Mouse (Mus musculus) kidney, embryonic 15.5 days (tissue): ENCODE data around the gene Ptprj. TPM values are rescaled to one million over a fixed set of nuclear protein-coding genes. Genes with fewer than 3 reads are reported as not detected.
A peak's percentile ranks its signal among the peaks of the same experiment; 100 is the strongest.

Experiments used
- ATAC-seq: fragments of 200-750 bp; cut with Nextera tagmentation; replicated peaks from 2 replicates; pipeline ENCODE4 v1.8.0; 2017; ENCODE audit warnings: moderate TSS enrichment; ENCODE audit not compliant: low FRiP score
- H3K27ac ChIP-seq: fragments of 300-500 bp; sonication (generic); 2 replicates; pipeline ENCODE4 v1.5.1; 2015; ENCODE audit warnings: mild to moderate bottlenecking, inconsistent platforms
- H3K27me3 ChIP-seq: fragments of 300-500 bp; sonication (generic); 2 replicates; pipeline ENCODE4 v1.6.1; 2015; ENCODE audit warnings: inconsistent platforms
- H3K36me3 ChIP-seq: fragments of 300-500 bp; sonication (generic); 2 replicates; pipeline ENCODE4 v1.6.1; 2015; ENCODE audit warnings: inconsistent platforms
- H3K4me1 ChIP-seq: fragments of 300-500 bp; sonication (generic); 2 replicates; pipeline ENCODE4 v1.6.1; 2015; ENCODE audit warnings: inconsistent platforms
- H3K4me2 ChIP-seq: fragments of 300-500 bp; sonication (generic); 2 replicates; pipeline ENCODE4 v1.6.1; 2015; ENCODE audit warnings: moderate library complexity, mild to moderate bottlenecking, inconsistent platforms
- H3K4me3 ChIP-seq: fragments of 300-500 bp; sonication (generic); replicated peaks from 2 replicates; pipeline ENCODE4 v1.5.1; 2015; ENCODE audit warnings: mild to moderate bottlenecking, inconsistent platforms
- H3K9ac ChIP-seq: fragments of 300-500 bp; sonication (generic); 2 replicates; pipeline ENCODE4 v1.6.1; 2015; ENCODE audit warnings: mild to moderate bottlenecking, inconsistent platforms
- H3K9me3 ChIP-seq: fragments of 300-500 bp; sonication (generic); replicated peaks from 2 replicates; pipeline ENCODE4 v1.6.1; 2016; ENCODE audit warnings: inconsistent platforms
- WGBS: fragments of 180-500 bp; shearing (Covaris S2); methylation state at CpG from one replicate; pipeline ENCODE4 v1.1.7; 2015; ENCODE audit warnings: mixed read lengths; 5-methylcytosine and 5-hydroxymethylcytosine counted together
- polyA plus RNA-seq: library from polyadenylated mRNA; unstranded; fragments of >200 nt; fragmentation: Nextera tagmentation; extraction: Ambion mirVana; gene quantifications from 2 replicates; pipeline ENCODE4 v1.2.1, GENCODE M21; 2015

The Ptprj gene
- polyA plus RNA-seq, 1 experiment from 2014 or later: 6.5 TPM

- peaks cover 37% of the 10 kb centered on the region for H3K4me1 ChIP-seq
- H3K9me3 ChIP-seq: no peaks in the 10 kb centered on the region
- no peak overlapping the region for H3K4me3 ChIP-seq
- WGBS: 25% methylated on average over 7 of the region's 7 CpGs
- no peaks in the 10 kb centered on the region for H3K36me3 ChIP-seq
- no peak overlapping the region for H3K9ac ChIP-seq
- H3K4me2 ChIP-seq: no peak overlapping the region
- no peaks in the 10 kb centered on the region for H3K27me3 ChIP-seq
- peak overlapping the region; percentile 82 for H3K27ac ChIP-seq
- peak; percentile 72; the same call in 1 of the 2 replicates for ATAC-seq
Observed at GRCm38 (mm10) chr2:90566046-90566445, 14.4 kb downstream of the Ptprj start.

DNA sequence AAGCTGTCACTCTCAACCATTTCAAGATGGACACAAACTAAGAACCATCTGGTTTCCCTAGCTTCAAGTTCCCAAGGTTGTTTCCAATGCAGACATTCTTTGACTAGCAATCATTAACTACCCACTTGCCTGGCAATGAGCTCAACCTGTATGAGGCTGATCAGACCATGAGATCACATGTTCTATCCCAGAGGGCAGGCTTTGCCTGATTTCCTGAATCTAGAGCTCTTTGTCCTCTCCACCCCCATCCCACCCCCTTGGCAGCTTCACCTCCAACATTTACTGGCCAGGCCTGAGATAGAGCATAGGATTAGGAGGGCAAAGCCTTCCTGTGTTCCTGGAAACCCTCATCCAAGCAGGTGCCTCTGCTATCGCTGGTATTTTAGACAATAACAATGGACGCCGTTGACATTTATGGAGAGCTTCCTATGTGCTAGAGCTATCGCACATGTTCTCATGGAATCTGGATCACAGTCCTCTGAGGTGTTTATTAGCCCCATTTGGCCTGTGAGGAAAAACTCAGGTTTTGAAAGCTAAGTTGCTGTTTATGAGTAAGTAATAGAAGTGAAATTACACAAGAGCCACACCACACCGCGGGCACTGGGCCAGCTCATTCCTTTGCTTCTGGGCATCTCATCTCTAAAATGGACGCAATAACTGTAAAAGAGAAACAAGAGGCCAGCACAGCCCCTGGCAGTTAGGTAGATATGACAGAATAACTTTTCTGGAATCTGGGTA, 15.1 kb downstream of the Ptprj start:
- Histone ChIP-seq H3K9me3 (no peaks in the 10 kb centered on the region), H3K4me2 (no peak overlapping the region), H3K9ac (no peak overlapping the region), H3K4me1 (peaks cover 44% of the 10 kb centered on the region), H3K36me3 (no peaks in the 10 kb centered on the region), H3K27ac (peak overlapping the region; percentile 82), H3K4me3 (no peak overlapping the region), H3K27me3 (no peaks in the 10 kb centered on the region)
- peak; percentile 79 for ATAC-seq
- WGBS: 84% methylated on average over 7 of the region's 7 CpGs

DNA sequence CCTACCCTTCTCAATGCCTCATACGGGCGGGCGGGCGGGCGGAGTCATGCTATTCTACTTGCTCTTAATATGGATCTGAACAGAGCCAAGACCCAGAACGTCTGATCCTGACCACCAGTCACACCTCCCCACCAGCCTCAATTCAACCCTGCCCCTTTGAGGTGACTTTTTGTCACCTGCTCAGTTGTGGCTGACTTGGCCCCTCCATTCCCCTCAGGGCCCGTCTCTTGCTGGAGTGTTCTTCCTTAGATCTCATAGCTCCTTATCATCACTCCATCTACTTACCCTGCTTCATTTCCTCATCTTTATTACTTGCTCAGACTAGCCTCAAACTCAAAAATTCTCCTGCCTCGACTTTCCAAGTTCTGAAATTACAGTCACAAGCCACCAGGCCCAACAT, 15.9 kb downstream of the Ptprj start:
- H3K36me3 ChIP-seq: no peaks in the 10 kb centered on the region
- H3K4me3 ChIP-seq: no peak overlapping the region
- no peak overlapping the region for H3K4me2 ChIP-seq
- peak overlapping the region; percentile 82 for H3K27ac ChIP-seq
- peaks cover 48% of the 10 kb centered on the region for H3K4me1 ChIP-seq
- no peak for ATAC-seq
- H3K9ac ChIP-seq: no peak overlapping the region
- H3K9me3 ChIP-seq: no peaks in the 10 kb centered on the region
- H3K27me3 ChIP-seq: no peaks in the 10 kb centered on the region
- WGBS: 78% methylated on average over 8 of the region's 8 CpGs

- Histone ChIP-seq H3K4me3 (no peak overlapping the region), H3K4me2 (no peak overlapping the region), H3K9ac (no peak overlapping the region), H3K36me3 (no peaks in the 10 kb centered on the region), H3K27me3 (no peaks in the 10 kb centered on the region), H3K27ac (no peak overlapping the region), H3K9me3 (no peaks in the 10 kb centered on the region), H3K4me1 (peaks cover 48% of the 10 kb centered on the region)
- WGBS: 83% methylated on average over 4 of the region's 4 CpGs
- ATAC-seq: no peak
Observed at GRCm38 (mm10) chr2:90563171-90563570, 17.3 kb downstream of the Ptprj start.

DNA sequence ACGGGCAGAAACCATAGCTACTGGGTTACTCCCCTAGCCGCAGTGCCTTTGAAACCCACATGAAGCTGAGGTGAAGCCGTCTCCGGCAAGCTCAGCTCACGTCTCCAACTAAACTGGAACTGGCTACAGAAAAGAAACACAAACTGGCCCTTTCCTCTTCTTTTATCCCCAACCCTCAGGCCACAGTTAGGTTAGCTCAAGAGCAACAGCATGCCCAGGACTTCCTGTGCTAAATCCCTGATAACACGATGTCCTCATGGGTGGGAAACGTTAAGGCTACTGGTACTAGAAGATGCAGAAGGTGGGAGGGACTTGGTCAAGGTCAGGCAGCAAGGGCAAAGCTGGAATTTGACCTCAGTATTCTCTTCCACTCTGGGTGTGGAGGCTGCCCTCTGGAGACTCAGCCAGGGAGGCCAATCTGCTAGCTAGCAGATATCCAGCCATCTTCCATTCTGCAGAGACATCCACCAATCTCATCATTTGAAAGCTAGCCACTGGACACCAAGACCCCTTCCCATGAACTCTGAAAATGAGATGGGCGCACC, 18.2 kb downstream of the Ptprj start:
- no peak overlapping the region for H3K4me3 ChIP-seq
- no peaks in the 10 kb centered on the region for H3K27me3 ChIP-seq
- ATAC-seq: no peak
- no peaks in the 10 kb centered on the region for H3K9me3 ChIP-seq
- peak overlapping the region; percentile 22; the same call in 1 of the 2 replicates for H3K27ac ChIP-seq
- H3K9ac ChIP-seq: no peak overlapping the region
- H3K4me1 ChIP-seq: peaks cover 45% of the 10 kb centered on the region
- H3K36me3 ChIP-seq: no peaks in the 10 kb centered on the region
- 52% methylated on average over 8 of the region's 8 CpGs for WGBS
- H3K4me2 ChIP-seq: no peak overlapping the region

- Histone ChIP-seq H3K27me3 (no peaks in the 10 kb centered on the region), H3K4me1 (peaks cover 30% of the 10 kb centered on the region), H3K9ac (no peak overlapping the region), H3K9me3 (no peaks in the 10 kb centered on the region), H3K4me3 (no peak overlapping the region), H3K27ac (no peak overlapping the region), H3K36me3 (no peaks in the 10 kb centered on the region), H3K4me2 (no peak overlapping the region)
- peak; percentile 73 for ATAC-seq
- 62% methylated on average over 6 of the region's 6 CpGs for WGBS
Observed at GRCm38 (mm10) chr2:90560197-90560843, 20.1 kb downstream of the Ptprj start.

GRCm38 (mm10) chr2:90559688-90560196, 20.7 kb downstream of the Ptprj start:
- H3K27me3 ChIP-seq: no peaks in the 10 kb centered on the region
- H3K9me3 ChIP-seq: no peaks in the 10 kb centered on the region
- no peak overlapping the region for H3K27ac ChIP-seq
- H3K4me2 ChIP-seq: no peak overlapping the region
- peaks cover 27% of the 10 kb centered on the region for H3K4me1 ChIP-seq
- H3K36me3 ChIP-seq: no peaks in the 10 kb centered on the region
- no peak overlapping the region for H3K9ac ChIP-seq
- no peak for ATAC-seq
- WGBS: 88% methylated on average over 12 of the region's 12 CpGs
- H3K4me3 ChIP-seq: no peak overlapping the region

GRCm38 (mm10) chr2:90559015-90559687, 21.3 kb downstream of the Ptprj start:
- Histone ChIP-seq H3K27me3 (no peaks in the 10 kb centered on the region), H3K9me3 (no peaks in the 10 kb centered on the region), H3K4me3 (no peak overlapping the region), H3K27ac (no peak overlapping the region), H3K36me3 (no peaks in the 10 kb centered on the region), H3K9ac (no peak overlapping the region), H3K4me2 (no peak overlapping the region), H3K4me1 (peaks cover 29% of the 10 kb centered on the region)
- 78% methylated on average over 2 of the region's 2 CpGs for WGBS
- no peak for ATAC-seq

DNA sequence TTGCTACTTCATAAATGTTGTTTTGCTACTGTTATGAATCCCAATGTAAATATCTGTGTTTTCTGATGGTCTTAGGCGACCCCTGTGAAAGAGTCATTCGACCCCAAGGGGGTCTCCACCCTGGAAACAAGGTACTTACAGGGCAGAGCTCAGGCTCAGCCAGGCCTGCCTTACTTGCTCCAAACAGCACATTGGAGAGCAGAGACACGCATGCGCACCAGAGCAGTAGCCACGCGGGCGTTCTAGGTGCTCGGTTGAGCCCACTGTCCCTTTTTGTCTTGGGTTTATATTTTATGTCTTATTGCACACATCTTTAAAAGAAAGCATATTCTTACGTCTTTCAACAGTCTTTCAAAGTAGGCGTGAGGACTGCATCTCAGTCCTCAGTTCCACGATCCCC, 22.1 kb downstream of the Ptprj start:
- 86% methylated on average over 11 of the region's 11 CpGs for WGBS
- H3K4me2 ChIP-seq: no peak overlapping the region
- H3K4me3 ChIP-seq: no peak overlapping the region
- no peak overlapping the region for H3K27ac ChIP-seq
- H3K27me3 ChIP-seq: no peaks in the 10 kb centered on the region
- ATAC-seq: no peak
- no peak overlapping the region for H3K9ac ChIP-seq
- no peaks in the 10 kb centered on the region for H3K9me3 ChIP-seq
- no peaks in the 10 kb centered on the region for H3K36me3 ChIP-seq
- H3K4me1 ChIP-seq: peaks cover 37% of the 10 kb centered on the region

- no peak overlapping the region for H3K27ac ChIP-seq
Observed at GRCm38 (mm10) chr2:90557913-90558312, 22.5 kb downstream of the Ptprj start.

GRCm38 (mm10) chr2:90555744-90556143, 24.7 kb downstream of the Ptprj start:
- H3K27ac ChIP-seq: no peak overlapping the region
- H3K4me2 ChIP-seq: no peak overlapping the region
- no peaks in the 10 kb centered on the region for H3K9me3 ChIP-seq
- H3K9ac ChIP-seq: no peak overlapping the region
- H3K36me3 ChIP-seq: no peaks in the 10 kb centered on the region
- peaks cover 32% of the 10 kb centered on the region for H3K4me1 ChIP-seq
- no peak overlapping the region for H3K4me3 ChIP-seq
- no peaks in the 10 kb centered on the region for H3K27me3 ChIP-seq
- ATAC-seq: no peak
- WGBS: 77% methylated on average over 5 of the region's 5 CpGs

More at GRCm38 (mm10) chr2:90557913-90558312, 22.5 kb downstream of the Ptprj start:
- H3K4me1 ChIP-seq: peaks cover 38% of the 10 kb centered on the region
- H3K9ac ChIP-seq: no peak overlapping the region
- no peaks in the 10 kb centered on the region for H3K9me3 ChIP-seq
- no peaks in the 10 kb centered on the region for H3K36me3 ChIP-seq
- 77% methylated on average over 3 of the region's 3 CpGs for WGBS
- ATAC-seq: no peak
- H3K4me2 ChIP-seq: no peak overlapping the region
- no peak overlapping the region for H3K4me3 ChIP-seq
- no peaks in the 10 kb centered on the region for H3K27me3 ChIP-seq

DNA sequence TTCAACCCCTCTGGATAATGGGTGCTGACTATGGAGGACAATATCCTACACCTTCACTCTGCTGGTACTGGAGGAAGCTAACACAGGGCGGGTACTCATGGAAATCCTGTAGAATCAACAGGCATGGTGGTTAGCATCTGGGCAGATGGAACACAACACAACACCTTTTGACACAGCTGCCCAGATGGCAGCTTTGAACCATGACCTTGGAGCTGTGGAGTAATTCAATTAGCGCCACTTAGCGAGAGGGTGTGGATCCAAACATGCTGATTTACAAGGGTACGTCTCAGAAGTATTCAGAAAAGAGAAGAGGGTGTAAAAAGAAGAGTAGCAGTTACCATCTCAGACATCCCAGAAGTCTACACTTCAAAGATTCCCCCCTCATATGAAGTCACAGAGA, 25.6 kb downstream of the Ptprj start:
- H3K4me3 ChIP-seq: no peak overlapping the region
- H3K9me3 ChIP-seq: no peaks in the 10 kb centered on the region
- WGBS: 49% methylated on average over 4 of the region's 4 CpGs
- H3K9ac ChIP-seq: no peak overlapping the region
- no peak for ATAC-seq
- no peaks in the 10 kb centered on the region for H3K36me3 ChIP-seq
- no peak overlapping the region for H3K4me2 ChIP-seq
- no peak overlapping the region for H3K27ac ChIP-seq
- H3K4me1 ChIP-seq: peaks cover 32% of the 10 kb centered on the region
- no peaks in the 10 kb centered on the region for H3K27me3 ChIP-seq
